Mouse (Mus musculus) 3134 (cell line): ENCODE measurements around the gene Gm28048.
A peak's percentile ranks its signal among the peaks of the same experiment; 100 is the strongest.

Experiments used
- DNase-seq: peaks from one replicate; pipeline ENCODE4 v3.0.0-alpha.2; 2011; ENCODE audit warnings: low spot score; ENCODE audit not compliant: insufficient read length; ENCODE audit errors: extremely low read depth

Gm28048 gene

GRCm38 (mm10) chr11:22892466-22892865 lies 89.4 kb downstream of the Gm28048 start:
- no peak for DNase-seq

GRCm38 (mm10) chr11:22891876-22892275 lies 90.0 kb downstream of the Gm28048 start:
- peak; percentile 53 for DNase-seq

GRCm38 (mm10) chr11:22891242-22891641 lies 90.6 kb downstream of the Gm28048 start:
- DNase-seq, result peak; percentile 63

- no peak for DNase-seq
Measured at GRCm38 (mm10) chr11:22889224-22889623, 92.7 kb downstream of the Gm28048 start.

DNA sequence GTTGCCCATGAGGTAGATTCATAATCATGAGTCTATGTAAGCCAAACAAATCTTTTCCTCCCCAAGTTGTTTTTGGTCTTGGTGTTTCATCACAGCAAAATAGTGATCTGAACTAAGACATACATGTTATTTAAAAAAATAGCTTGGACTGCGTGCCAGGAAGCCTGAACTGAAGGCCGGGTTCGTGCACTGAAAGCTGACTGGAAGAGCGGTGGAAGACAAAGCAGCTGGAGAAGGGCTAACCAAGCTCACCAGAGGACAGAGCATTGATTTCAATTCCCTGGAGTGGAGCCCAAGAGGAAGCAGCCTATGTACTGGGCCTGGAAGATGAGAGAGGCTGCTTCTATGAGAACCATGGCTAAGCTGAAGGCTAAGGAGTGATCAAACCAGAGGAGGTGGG lies 94.9 kb downstream of the Gm28048 start:
- DNase-seq, result no peak

DNA sequence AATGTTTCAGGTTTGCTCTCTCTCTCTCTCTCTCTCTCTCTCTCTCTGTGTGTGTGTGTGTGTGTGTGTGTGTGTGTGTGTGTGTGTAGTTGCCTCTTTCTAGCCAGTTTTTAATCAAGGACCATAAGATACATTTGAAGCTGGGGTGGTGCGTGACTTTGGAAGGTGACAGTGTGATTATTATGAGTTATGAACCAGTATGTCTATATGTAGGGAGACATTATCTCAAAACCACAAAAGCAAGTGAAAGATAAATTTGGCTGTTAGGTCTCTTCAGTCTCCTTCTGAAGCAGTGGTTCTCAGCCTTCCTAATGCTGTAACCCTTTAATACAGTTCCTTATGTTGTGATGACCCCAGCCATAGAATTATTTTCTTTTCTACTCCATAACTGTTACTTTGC lies 96.5 kb downstream of the Gm28048 start:
- no peak for DNase-seq

DNA sequence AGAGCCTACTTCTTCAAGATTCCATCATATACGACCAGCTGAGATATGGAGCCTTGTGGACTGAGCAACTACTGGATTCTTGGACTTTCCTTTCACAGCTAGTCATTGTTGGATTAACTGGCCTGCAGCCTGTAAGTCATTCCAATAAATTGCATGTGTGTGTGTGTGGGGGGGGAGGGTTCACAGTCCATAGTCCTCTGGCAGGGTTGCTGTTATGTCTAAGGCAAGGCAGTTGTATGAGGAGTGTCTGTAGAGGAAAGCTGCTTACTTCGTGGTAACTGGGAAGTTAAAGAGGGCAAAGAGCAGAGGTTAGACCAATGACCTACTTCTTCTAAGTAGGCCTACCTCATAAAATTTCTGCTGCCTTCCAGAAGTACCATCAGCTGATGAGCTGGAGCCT lies 98.2 kb downstream of the Gm28048 start:
- no peak for DNase-seq

- no peak for DNase-seq
Measured at GRCm38 (mm10) chr11:22882926-22883325, 99.0 kb downstream of the Gm28048 start.

DNA sequence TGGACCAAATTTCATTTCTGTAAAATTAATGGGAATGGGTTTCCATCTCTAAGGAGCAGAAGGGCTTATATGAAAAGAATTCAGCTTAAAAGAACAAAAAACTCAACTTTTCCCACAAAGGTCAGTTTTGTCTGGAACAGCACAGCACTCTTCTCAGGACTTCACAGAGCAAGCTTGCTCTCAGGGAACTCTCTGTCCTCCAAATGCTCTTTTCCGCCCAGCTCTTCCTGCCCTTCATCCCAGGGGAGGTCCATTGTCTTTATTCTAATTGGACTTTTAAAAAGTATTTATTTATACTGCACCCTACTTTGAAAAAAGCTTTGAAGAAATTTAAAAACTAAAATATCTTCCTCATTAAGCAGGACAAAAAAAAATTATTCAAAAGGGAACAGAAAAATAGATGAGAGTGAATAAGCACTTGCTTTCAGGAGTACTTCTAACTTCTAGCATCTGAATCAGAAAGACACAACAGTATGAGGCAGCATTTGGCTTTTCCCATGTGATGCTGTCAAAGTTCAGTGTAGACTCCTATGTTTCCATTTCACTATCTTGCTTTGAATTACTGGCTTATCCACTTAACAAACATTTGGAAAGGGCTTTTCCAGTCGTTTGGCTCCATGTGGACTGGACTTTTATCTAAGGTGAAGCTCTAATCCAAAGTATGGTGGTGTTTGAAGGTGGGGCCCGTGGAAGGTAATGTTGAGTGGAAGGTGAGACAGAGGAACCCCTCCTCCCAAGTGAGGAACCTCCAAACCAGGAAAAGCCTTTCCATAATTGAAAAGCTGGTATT lies 101.3 kb downstream of the Gm28048 start:
- DNase-seq, result no peak

DNA sequence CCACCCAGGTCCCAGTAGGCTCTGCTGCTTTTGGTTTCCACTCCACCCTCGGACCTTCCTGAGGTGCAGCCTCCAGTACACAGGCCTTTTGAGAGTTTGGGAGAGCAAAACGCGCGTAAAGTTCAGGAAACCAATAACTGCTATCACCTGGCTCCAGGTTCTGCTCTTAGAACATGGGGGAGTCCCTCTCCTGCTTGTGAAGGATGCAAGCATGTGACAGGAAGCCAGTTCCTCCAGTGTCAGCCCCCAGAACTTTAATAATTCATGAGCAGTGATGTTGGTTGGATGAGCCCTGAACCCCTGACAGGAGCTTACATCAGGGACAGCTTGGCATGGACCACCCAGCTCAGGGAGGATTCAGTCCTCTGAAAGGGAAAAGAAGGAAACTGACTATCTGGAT lies 102.2 kb downstream of the Gm28048 start:
- DNase-seq, result no peak

GRCm38 (mm10) chr11:22876680-22877330 lies 105.1 kb downstream of the Gm28048 start:
- DNase-seq, result no peak

DNA sequence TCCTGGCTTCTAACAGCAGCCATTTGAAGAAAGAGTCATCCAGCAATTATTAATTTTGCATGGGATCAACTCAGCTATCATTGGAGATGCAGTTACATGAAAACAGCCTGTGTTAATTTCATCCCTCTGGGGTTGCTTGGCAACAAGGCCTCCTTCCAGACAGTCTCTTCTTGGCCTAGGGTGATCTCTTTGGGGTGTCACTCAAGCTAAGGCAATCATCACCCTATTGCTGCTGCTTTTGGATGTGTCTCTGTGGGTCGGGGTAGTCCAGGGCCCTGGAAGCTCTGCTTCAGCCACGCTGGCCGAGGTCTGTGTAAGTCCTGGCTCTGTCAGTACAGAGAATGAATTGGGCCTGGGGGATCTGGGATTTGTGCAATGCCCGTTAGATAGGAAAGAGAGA lies 106.6 kb downstream of the Gm28048 start:
- no peak for DNase-seq

DNA sequence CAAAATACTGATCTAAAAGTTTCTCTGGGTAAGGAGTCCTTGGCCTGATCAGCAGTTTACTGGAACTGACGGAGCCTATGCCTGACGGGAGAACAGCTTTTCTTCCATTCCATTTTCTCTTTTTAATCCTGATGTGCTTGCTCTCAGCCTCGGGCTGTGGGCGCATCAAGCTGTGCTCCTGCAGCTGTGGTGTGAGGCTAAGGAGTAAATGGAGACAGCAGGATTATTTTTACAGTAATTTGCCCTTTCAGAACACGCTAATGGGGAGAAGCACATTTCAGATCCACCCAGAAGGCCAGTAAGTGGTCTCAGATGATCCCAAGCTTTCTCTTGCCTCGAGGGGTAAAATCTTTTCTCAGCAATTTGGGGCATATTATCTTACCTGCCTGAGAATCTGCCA lies 107.1 kb downstream of the Gm28048 start:
- no peak for DNase-seq

- DNase-seq, result no peak
Measured at GRCm38 (mm10) chr11:22873383-22873782, 108.5 kb downstream of the Gm28048 start.

GRCm38 (mm10) chr11:22872307-22872680 lies 109.6 kb downstream of the Gm28048 start:
- no peak for DNase-seq

GRCm38 (mm10) chr11:22871628-22872306 lies 110.1 kb downstream of the Gm28048 start:
- DNase-seq, result no peak

DNA sequence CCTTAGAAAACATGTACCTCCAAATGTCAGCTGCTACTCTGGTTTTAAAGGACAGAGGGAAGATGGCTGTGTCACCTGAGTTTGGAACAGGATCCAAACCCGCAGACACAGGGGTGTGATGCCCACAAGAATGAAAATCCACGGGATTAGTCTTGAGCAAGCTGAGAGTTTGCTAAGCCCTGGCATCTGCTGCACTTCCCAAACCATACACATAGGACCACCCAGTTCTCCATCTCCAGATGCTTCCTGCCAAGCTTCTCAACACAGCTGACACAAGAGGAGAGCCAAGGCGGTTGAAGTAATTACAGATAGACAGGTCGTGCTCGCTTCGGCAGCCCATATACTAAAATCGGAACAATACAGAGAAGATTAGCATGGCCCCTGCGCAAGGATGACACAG lies 113.3 kb downstream of the Gm28048 start:
- DNase-seq, result no peak

- no peak for DNase-seq
Measured at GRCm38 (mm10) chr11:22867691-22868090, 114.2 kb downstream of the Gm28048 start.

DNA sequence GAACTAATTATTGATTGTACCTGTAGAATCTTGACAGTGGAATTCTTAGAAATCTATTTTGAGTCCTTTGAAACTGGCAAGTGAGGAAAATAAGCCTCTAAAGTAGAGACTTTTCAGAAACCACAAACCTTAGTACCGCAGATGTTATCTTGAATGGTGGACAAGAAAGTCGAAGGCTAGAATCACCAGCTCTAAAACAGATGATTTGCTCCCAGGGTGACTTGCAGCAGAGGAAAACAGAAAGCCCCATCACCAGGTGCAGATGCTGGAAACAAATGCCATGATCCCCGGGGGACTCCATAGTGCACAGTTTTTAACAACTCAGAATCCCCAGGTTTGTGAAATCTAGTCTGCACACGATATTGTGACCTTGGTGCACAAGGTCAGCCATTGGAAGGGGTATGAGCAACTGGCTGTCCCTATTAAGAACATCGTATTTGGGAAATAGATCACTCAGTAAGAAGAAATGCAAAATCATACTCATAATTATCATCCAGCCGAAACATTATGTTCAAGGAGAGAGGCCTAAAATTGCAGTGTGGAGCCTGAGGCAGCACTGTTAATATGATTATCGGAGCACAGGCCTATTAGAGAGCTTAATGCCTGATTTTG lies 116.1 kb downstream of the Gm28048 start:
- DNase-seq, result no peak

GRCm38 (mm10) chr11:22864305-22865060 lies 117.4 kb downstream of the Gm28048 start:
- DNase-seq, result no peak

- no peak for DNase-seq
Measured at GRCm38 (mm10) chr11:22863581-22863980, 118.3 kb downstream of the Gm28048 start.
